Mouse (Mus musculus) megakaryocyte progenitor cell, adult 5-6 weeks (primary cell): Measurements from ENCODE around the gene Igf1. TPM values are rescaled to one million over a fixed set of nuclear protein-coding genes. Genes with fewer than 3 reads are reported as not detected.

ENCODE experiments used
- total RNA-seq, 2 experiments: library from RNA; stranded (forward) in 1 of 2; stranded (reverse) in 1 of 2; fragments of 157-497, 149-512 nt in 1 of 2; fragments of 200-1000 nt in 1 of 2; gene quantifications; 2 replicates each; pipeline versions ENCODE4 v1.2.3 to v1.2.4; 2015 to 2017

Igf1 gene
- total RNA-seq, 2 experiments from 2014 or later: 0.04 to 0.49 TPM

Other genes starting within 250 kb of the Igf1 start
- gene Pmch, start 232.8 kb downstream of the Igf1 start, total RNA-seq (2015): not detected in 2 replicates
- gene Pmch, start 232.8 kb downstream of the Igf1 start, total RNA-seq (2017): 0.84 TPM in 1 of 2 replicates, not detected in the other